11 mouse cellular contexts compared by ENCODE assay signal in genomic region chr2:132427160-132427941, GRCm38 (mm10). TPM values are rescaled to one million over a fixed set of nuclear protein-coding genes. Genes with fewer than 3 reads are reported as not detected.
A peak's percentile ranks its signal among the peaks of the same experiment; 100 is the strongest.
DNase-seq lines count a peak whose midpoint lies in the region; ATAC-seq and TF ChIP-seq lines count a peak whose summit lies in the region.
"Had no signal": no experiment of that assay in that cellular context is flagged by ENCODE, and none has a peak within 500 bp of the region (broad histone marks: within the 10 kb centered on the region; RNA-seq: fewer than 3 reads in every experiment).

No protein-coding gene starts in this region.

- WGBS in heart, embryonic 13.5 days: 38% methylated on average over 17 of the region's 17 CpGs
- WGBS in midbrain, embryonic 12.5 days: 72% methylated on average over 17 of the region's 17 CpGs
- 88% methylated on average over 17 of the region's 17 CpGs for WGBS in midbrain, embryonic 10.5 days
- 69% methylated on average over 17 of the region's 17 CpGs for WGBS in embryonic facial prominence, embryonic 10.5 days
- WGBS in midbrain, postnatal 0 days: 38% methylated on average over 17 of the region's 17 CpGs

- no peaks in the 10 kb centered on the region for H3K36me3 ChIP-seq in heart, embryonic 13.5 days
- no peaks in the 10 kb centered on the region for H3K36me3 ChIP-seq in midbrain, embryonic 12.5 days
- H3K36me3 ChIP-seq in midbrain, embryonic 10.5 days: no peaks in the 10 kb centered on the region
- no peaks in the 10 kb centered on the region for H3K36me3 ChIP-seq in embryonic facial prominence, embryonic 10.5 days (replicated peaks)
- no peaks in the 10 kb centered on the region for H3K36me3 ChIP-seq in midbrain, postnatal 0 days (ENCODE audit: insufficient read depth, low read length)

- peak overlapping the region; percentile 26 for H3K4me3 ChIP-seq in heart, embryonic 13.5 days
- H3K4me3 ChIP-seq in midbrain, embryonic 12.5 days: no peak overlapping the region
- H3K4me3 ChIP-seq in midbrain, embryonic 10.5 days: no peak overlapping the region
- no peak overlapping the region for H3K4me3 ChIP-seq in embryonic facial prominence, embryonic 10.5 days
- no peak overlapping the region for H3K4me3 ChIP-seq in midbrain, postnatal 0 days (ENCODE audit: low read depth, low read length)
- H3K4me3 ChIP-seq: left cerebral cortex, adult 2 months had no signal

- peaks cover 17% of the 10 kb centered on the region for H3K4me1 ChIP-seq in heart, embryonic 13.5 days
- H3K4me1 ChIP-seq in midbrain, embryonic 12.5 days: peaks cover 12% of the 10 kb centered on the region
- no peaks in the 10 kb centered on the region for H3K4me1 ChIP-seq in midbrain, embryonic 10.5 days
- H3K4me1 ChIP-seq in embryonic facial prominence, embryonic 10.5 days: peaks cover 12% of the 10 kb centered on the region
- no peaks in the 10 kb centered on the region for H3K4me1 ChIP-seq in midbrain, postnatal 0 days (ENCODE audit: insufficient read depth, low read length)

- no peak overlapping the region for H3K9ac ChIP-seq in heart, embryonic 13.5 days
- no peak overlapping the region for H3K9ac ChIP-seq in midbrain, embryonic 12.5 days (replicated peaks)
- H3K9ac ChIP-seq in midbrain, postnatal 0 days (replicated peaks; ENCODE audit: low read length, poor library complexity, severe bottlenecking): 0 out of 2 replicates have a peak overlapping the region, but pooled peaks have one; percentile 4

- no peaks in the 10 kb centered on the region for H3K27me3 ChIP-seq in heart, embryonic 13.5 days (replicated peaks)
- 0 out of 2 replicates have a peak, but pooled peaks cover 3% of the 10 kb centered on the region for H3K27me3 ChIP-seq in midbrain, embryonic 12.5 days
- no peaks in the 10 kb centered on the region for H3K27me3 ChIP-seq in midbrain, embryonic 10.5 days (ENCODE audit: low read depth, poor library complexity, severe bottlenecking)
- no peaks in the 10 kb centered on the region for H3K27me3 ChIP-seq in embryonic facial prominence, embryonic 10.5 days (replicated peaks; ENCODE audit: low read depth, poor library complexity, severe bottlenecking)
- no peaks in the 10 kb centered on the region for H3K27me3 ChIP-seq in midbrain, postnatal 0 days (ENCODE audit: insufficient read depth, low read length)

- no peak for DNase-seq in heart, adult 9 months (ENCODE audit: low spot score in 2 of 2)
- DNase-seq in midbrain, embryonic 10.5 days (ENCODE audit: low spot score): no peak
- peak; percentile 26 for DNase-seq in embryonic facial prominence, embryonic 10.5 days (ENCODE audit: low spot score)
- DNase-seq in midbrain, postnatal 0 days (ENCODE audit: low spot score): peak; percentile 54
- no peak for DNase-seq in spleen, adult 18-20 months
- DNase-seq in thymus, postnatal 10 days (ENCODE audit: low spot score in 2 of 2): no peak

- peak overlapping the region; percentile 62 for H3K4me2 ChIP-seq in heart, embryonic 13.5 days
- no peak overlapping the region for H3K4me2 ChIP-seq in midbrain, embryonic 12.5 days (replicated peaks)
- peak overlapping the region; percentile 15; the same call in 1 of the 2 replicates for H3K4me2 ChIP-seq in midbrain, postnatal 0 days (ENCODE audit: low read depth, low read length, poor library complexity, severe bottlenecking)

- no peaks in the 10 kb centered on the region for H3K9me3 ChIP-seq in heart, embryonic 13.5 days
- no peaks in the 10 kb centered on the region for H3K9me3 ChIP-seq in midbrain, embryonic 12.5 days
- no peaks in the 10 kb centered on the region for H3K9me3 ChIP-seq in midbrain, embryonic 10.5 days (replicated peaks)
- 0 out of 2 replicates have a peak, but pooled peaks cover 5% of the 10 kb centered on the region for H3K9me3 ChIP-seq in embryonic facial prominence, embryonic 10.5 days
- no peaks in the 10 kb centered on the region for H3K9me3 ChIP-seq in midbrain, postnatal 0 days (ENCODE audit: low read length)

- TF ChIP-seq CTCF in midbrain, postnatal 0 days (IDR thresholded peaks at IDR 0.05): no peak

- 0 out of 2 replicates have a peak overlapping the region, but pooled peaks have one; percentile 5 for H3K27ac ChIP-seq in heart, embryonic 13.5 days (replicated peaks)
- peak overlapping the region; percentile 49 for H3K27ac ChIP-seq in midbrain, embryonic 12.5 days (replicated peaks)
- H3K27ac ChIP-seq in midbrain, embryonic 10.5 days (replicated peaks): no peak overlapping the region
- no peak overlapping the region for H3K27ac ChIP-seq in embryonic facial prominence, embryonic 10.5 days (replicated peaks)
- 0 out of 2 replicates have a peak overlapping the region, but pooled peaks have one; percentile 12 for H3K27ac ChIP-seq in midbrain, postnatal 0 days (ENCODE audit: low read depth, low read length)
- H3K27ac ChIP-seq: left cerebral cortex, adult 2 months had no signal

- ATAC-seq in heart, embryonic 13.5 days (ENCODE audit: extremely low read depth, insufficient number of reproducible peaks, low FRiP score, low TSS enrichment): no peak
- ATAC-seq in midbrain, embryonic 12.5 days (ENCODE audit: low FRiP score, low read depth): peak; percentile 72
- ATAC-seq in midbrain, postnatal 0 days (ENCODE audit: low FRiP score): no peak
- ATAC-seq: lung, postnatal 0 days had no signal

RNA-seq across cellular contexts. Expression of gene Prokr2, which starts 42.1 kb away (rescaled TPM):
- polyA plus RNA-seq in heart, embryonic 13.5 days (2015; fragmentation: Nextera tagmentation; extraction: Ambion mirVana): 0.52 and 1.1 TPM in 2 replicates
- 1.5 and 2.0 TPM in 2 replicates for polyA plus RNA-seq in midbrain, embryonic 12.5 days (2016; fragmentation: Nextera tagmentation; extraction: Ambion mirVana)
- 0.56 and 1.0 TPM in 2 replicates for polyA plus RNA-seq in midbrain, embryonic 10.5 days (2016; fragmentation: Nextera tagmentation; extraction: Ambion mirVana)
- 1.3 and 1.7 TPM in 2 replicates for polyA plus RNA-seq in embryonic facial prominence, embryonic 10.5 days (2016; fragmentation: Nextera tagmentation; extraction: Ambion mirVana)
- 23.8 and 24.9 TPM in 2 replicates for total RNA-seq in midbrain, postnatal 0 days (2014; rRNA removed)
- polyA plus RNA-seq in midbrain, postnatal 0 days (2015; fragmentation: Nextera tagmentation; extraction: Ambion mirVana): 5.2 and 6.5 TPM in 2 replicates
- total RNA-seq: gastrocnemius, adult 18-20 months had no signal
- polyA plus RNA-seq: lung, postnatal 0 days had no signal

Comparison
In these comparisons a context has a peak if more than half of its experiments do, and no peak if none do; other contexts are left out.
1. H3K27ac ChIP-seq: peak in heart, embryonic 13.5 days (single experiment), midbrain, embryonic 12.5 days (single experiment) and midbrain, postnatal 0 days (single experiment); none in midbrain, embryonic 10.5 days (single experiment) and embryonic facial prominence, embryonic 10.5 days (single experiment).
2. DNase-seq: peak in embryonic facial prominence, embryonic 10.5 days (single experiment) and midbrain, postnatal 0 days (single experiment); none in heart, adult 9 months (0 of 2), midbrain, embryonic 10.5 days (single experiment), spleen, adult 18-20 months (0 of 2) and thymus, postnatal 10 days (0 of 2).